Mouse (Mus musculus): ENCODE results near the gene Gm10409. TPM values are rescaled to one million over a fixed set of nuclear protein-coding genes. Genes with fewer than 3 reads are reported as not detected.

The Gm10409 gene
- polyA plus RNA-seq (2014; fragmentation: Illumina TruSeq; extraction: RNeasy Lipid Tissue Mini Kit (QIAGEN cat#74804); ENCODE audit: insufficient read depth, low read depth, low replicate concordance) = not detected

DNA sequence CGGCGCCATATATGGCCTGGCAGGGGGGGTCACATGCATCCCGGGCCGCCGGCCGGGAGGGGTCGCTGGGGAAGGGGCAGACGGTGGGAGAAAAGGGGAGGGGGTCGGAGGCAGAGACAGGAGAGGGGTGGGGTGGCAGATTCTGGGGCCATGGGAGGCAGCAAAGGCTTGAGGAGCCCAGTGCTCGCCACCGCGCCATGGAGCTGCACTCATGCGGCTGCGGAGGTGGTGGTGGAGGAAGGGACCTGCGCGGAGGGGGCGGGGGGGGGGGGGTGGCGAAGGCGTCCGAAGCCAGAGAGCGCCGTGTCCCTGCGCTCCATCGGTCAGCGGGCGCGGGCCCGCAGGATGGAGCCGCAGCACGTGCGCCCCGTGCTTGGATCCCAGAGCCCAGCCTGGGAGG is at the start of gene Gm10409:
Gene Gm10409 (plus strand): TSS at position 301 of the 400 bp plus-strand sequence.

GRCm38 (mm10) chr14:3394793-3395192 is 17.6 kb upstream of the Gm10409 start, which contains the start of gene Gm10413:
Gene Gm10413, plus strand, starts transcription at chr14:3395093.

DNA sequence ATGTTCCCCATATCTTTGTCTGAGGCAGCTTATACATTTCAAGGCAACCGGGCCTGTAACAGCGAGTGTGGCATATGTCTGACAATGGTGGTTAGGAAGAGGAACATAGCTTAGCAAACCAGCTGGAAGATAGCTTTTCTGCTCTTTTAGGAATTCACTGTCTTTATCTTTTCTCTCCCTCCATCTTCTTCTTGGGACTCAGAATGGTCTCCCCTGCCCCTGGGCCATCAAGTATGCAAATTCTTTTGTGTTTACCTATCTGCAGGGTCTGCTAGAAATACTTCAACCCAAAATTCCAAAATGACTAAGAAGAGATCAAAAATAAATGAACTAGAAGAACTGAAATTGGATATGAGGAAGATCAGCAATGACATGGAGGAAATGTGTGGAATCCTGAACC is 15.4 kb downstream of the Gm10409 start, which contains the start of gene Gm3005:
Gene Gm3005 (plus strand): TSS at position 301 of the 400 bp plus-strand sequence.

GRCm38 (mm10) chr14:3449079-3449478 is 36.7 kb downstream of the Gm10409 start, which contains the start of gene Gm10408:
Gene Gm10408, plus strand, starts transcription at chr14:3449379.

Other genes starting within 250 kb of the Gm10409 start
- not detected for gene Gm5795, start 224.4 kb upstream of the Gm10409 start, polyA plus RNA-seq (2014; fragmentation: Illumina TruSeq; extraction: RNeasy Lipid Tissue Mini Kit (QIAGEN cat#74804); ENCODE audit: insufficient read depth, low read depth, low replicate concordance)
- not detected for gene D830030K20Rik, start 204.1 kb upstream of the Gm10409 start, polyA plus RNA-seq (2014; fragmentation: Illumina TruSeq; extraction: RNeasy Lipid Tissue Mini Kit (QIAGEN cat#74804); ENCODE audit: insufficient read depth, low read depth, low replicate concordance)
- gene Gm2956, start 80.0 kb upstream of the Gm10409 start, polyA plus RNA-seq (2014; fragmentation: Illumina TruSeq; extraction: RNeasy Lipid Tissue Mini Kit (QIAGEN cat#74804); ENCODE audit: insufficient read depth, low read depth, low replicate concordance) = not detected
- gene Gm10413, start 17.5 kb upstream of the Gm10409 start, polyA plus RNA-seq (2014; fragmentation: Illumina TruSeq; extraction: RNeasy Lipid Tissue Mini Kit (QIAGEN cat#74804); ENCODE audit: insufficient read depth, low read depth, low replicate concordance) = not detected
- gene Gm3005, start 15.5 kb downstream of the Gm10409 start, polyA plus RNA-seq (2014; fragmentation: Illumina TruSeq; extraction: RNeasy Lipid Tissue Mini Kit (QIAGEN cat#74804); ENCODE audit: insufficient read depth, low read depth, low replicate concordance) = not detected
- not detected for gene Gm10408, start 36.8 kb downstream of the Gm10409 start, polyA plus RNA-seq (2014; fragmentation: Illumina TruSeq; extraction: RNeasy Lipid Tissue Mini Kit (QIAGEN cat#74804); ENCODE audit: insufficient read depth, low read depth, low replicate concordance)
- gene Gm3012, start 221.9 kb downstream of the Gm10409 start, polyA plus RNA-seq (2014; fragmentation: Illumina TruSeq; extraction: RNeasy Lipid Tissue Mini Kit (QIAGEN cat#74804); ENCODE audit: insufficient read depth, low read depth, low replicate concordance) = not detected
- gene Gm3020, start 239.4 kb downstream of the Gm10409 start, polyA plus RNA-seq (2014; fragmentation: Illumina TruSeq; extraction: RNeasy Lipid Tissue Mini Kit (QIAGEN cat#74804); ENCODE audit: insufficient read depth, low read depth, low replicate concordance) = not detected

Data from lung, adult 10 weeks (tissue).